Mouse (Mus musculus) adrenal gland, postnatal 25 days (tissue): ENCODE data around the gene Hapln4. TPM values are rescaled to one million over a fixed set of nuclear protein-coding genes. Genes with fewer than 3 reads are reported as not detected.

ENCODE experiments used
- DNase-seq: peaks from one replicate; pipeline ENCODE4 v3.0.0; 2021; ENCODE audit warnings: mixed read lengths
- total RNA-seq: library from RNA; stranded (reverse); gene quantifications from 2 replicates; pipeline ENCODE4 v1.2.3, GENCODE M21; 2021

The Hapln4 gene
- total RNA-seq, 1 experiment from 2014 or later = 0.12 TPM

DNA sequence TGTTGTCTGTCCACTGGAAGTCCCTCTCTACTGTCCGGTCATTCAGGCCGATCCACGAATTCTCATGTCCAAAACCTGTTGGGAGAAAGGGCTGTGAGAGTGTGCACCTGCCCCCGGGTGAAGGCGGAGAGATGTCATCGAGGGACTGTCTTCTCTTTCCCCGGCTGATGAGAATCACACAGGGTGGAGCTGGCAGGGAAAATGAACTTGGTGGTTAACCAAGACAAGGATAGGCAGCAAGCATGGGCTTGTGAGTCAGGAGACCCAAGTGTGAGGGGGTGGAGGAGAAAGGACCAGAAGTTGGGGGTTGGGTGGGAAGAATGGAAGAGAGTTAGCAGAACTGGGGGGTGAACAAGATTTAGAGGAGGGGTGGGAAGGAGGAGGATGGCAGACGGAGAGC, 17.0 kb downstream of the Hapln4 start:
- no peak for DNase-seq

DNA sequence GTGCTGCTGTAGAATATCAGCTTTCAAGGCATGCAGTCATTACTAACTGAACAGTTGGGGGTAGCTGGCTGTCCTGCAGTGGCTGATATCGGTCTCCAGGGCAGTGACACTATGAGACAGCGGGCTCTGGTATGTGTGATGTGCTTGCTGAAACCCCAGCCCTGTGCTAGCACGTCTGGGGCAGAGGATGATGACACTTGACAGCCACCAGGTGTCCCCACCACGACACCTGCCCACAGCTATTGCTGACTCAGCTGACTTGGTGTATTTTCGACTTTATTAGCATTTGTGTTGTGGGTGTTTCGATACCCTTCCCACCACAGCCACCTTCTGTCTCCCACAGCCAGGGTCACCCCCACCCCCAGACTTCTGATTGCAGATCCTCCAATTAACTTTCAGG, 21.2 kb downstream of the Hapln4 start:
- peak; percentile 43 for DNase-seq

DNA sequence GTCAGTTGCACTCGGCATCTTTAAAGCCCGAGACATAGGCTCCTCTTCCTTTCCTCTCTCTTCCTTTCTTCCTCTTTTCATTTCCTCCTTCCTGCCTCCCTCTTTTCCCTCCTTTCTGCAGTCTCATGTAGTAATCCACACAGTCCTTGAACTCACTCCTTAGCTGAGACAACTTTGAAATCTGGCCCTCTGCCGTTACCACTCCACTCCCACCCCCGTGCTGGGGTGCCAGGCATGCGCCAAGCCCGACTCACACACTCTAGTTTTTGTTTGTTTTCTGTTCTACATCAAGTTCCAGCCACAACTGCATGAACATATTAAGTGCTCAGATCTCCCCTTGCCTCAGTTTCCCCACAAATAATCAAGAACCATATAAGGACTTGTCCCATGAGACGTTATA, 21.7 kb downstream of the Hapln4 start:
- DNase-seq = no peak

DNA sequence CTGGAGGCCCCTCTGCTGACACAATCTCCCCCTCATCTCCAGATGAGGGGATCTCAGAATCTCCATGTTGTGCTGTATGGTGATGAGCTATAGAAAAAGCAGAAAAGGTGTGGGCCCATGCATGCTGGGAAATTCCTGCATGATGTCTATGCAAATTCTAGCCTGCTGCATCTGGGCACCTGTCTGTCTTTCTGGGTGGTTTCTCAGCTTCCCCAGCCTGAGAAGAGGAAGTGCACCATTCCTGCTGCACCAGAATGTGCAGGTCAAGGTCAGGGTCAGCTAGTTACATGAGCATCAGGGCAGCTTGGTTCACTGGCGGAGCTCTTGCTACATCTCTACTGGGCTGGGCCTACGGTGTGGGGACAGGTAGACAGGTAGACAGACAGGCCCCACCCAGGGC, 27.2 kb downstream of the Hapln4 start:
- no peak for DNase-seq

DNA sequence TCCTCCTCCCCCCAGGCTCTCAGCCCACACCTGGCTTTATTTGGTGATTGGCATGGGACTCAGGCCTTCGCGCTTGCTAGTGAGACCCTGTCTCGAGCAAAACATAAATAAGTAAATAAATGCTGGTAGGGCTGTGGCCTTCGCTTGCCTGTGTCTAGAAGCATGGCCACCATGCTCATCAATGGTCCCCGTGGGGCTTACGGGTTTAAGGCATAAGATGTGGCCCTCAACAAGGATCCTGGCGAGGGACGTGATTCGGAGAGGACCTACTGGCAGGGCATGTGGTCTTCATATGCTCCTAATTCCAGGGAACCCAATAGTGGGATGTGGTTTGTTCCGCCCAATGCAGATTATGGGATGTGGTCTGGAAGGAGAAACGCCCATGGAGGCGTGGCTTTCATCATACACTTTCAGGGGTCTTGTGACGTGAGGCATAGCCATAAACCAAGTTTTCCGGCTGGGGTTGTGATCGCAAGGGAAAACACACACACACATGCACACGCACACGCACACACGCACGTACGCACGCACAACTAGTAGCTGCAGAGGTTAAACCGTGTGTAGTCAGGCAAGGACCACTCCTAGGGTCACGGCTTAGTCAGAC, 28.0 kb downstream of the Hapln4 start:
- no peak for DNase-seq

DNA sequence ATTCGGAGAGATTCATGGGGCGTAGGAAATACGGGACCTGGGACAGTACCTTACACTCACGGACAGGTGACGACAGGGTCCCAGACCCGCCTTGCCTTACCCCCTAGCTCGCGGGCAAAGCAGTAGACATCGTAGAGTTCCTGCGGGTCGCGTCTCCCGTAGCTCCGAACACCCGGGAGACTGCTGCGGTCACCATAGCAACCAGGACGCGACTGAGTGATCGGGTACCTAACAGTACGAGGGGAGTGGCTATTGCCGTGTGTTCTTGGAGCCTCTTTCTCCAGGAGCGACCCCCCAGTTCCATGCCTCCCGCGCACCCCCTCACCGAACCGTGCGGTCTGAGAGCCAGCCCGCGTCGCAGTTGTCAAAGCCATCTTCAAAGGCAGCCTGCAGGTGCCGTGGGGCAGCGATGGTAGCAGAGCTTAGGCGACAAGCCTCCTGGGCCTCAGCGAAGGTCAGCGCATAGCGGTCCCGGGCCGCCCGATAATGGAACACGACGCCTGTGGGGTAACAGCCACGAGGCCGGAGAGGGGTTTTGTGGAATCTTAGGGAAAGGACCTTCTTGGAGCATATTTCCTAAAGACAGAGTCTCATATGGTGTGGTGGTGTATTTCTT, 29.3 kb downstream of the Hapln4 start:
- DNase-seq = no peak

DNA sequence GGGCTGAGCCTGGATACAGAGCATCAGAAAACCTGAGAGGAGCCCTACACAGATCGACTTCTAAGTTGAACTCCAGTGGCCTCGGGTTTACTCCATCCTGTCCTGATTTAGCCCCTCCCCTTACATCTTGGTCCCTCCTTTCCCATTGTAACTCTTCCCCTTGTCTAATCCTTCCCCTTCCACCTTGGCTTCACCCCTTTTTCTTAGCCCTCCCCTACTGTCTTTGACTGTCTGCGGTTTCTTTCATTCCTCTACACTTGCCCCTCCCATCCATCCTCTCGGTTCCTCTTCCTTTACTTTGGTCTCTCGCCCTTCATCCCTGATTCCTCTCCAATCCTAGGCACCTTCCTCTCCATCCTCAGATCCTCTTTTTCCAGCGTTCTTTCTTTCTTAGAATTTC, 31.2 kb downstream of the Hapln4 start:
- no peak for DNase-seq

DNA sequence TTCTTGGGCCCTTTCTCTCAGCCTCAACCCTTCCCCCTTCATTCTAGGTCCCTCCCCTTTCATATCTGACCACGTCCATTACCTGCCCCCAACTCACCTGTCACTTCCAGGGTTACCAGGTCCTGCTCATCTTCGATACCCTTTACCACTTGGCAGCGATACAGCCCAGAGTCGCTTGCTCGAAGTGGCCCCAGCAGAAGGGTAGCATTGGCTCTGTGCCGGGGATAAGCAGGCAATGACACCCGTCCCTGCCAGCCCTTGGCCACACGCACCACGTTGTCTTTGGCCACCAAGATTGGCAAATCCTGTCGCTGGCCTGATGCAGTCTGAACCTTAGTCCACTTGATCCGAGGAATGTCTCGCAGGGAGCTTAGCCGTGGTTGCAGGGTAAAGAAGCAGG, 31.6 kb downstream of the Hapln4 start:
- DNase-seq = no peak

DNA sequence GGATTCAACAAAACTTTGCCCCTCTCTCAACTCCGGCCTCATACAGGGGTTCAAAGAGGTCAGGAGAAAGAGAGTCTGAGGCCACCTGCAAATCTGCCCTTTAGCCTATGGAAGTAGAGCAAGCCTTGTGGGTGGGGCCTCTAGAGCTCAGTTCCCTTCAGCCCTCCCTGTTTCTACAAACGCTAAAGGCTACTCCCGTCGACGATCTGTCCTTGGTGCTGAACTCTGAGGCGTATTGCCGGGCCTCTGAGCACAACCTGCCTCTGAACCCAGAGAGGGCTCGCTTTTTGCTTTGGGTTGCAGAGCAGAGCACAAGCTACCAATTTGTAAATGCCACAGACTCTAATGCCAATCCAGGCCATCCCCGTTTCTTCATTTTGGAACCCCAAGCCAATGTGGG, 34.4 kb downstream of the Hapln4 start:
- DNase-seq = peak; percentile 53

DNA sequence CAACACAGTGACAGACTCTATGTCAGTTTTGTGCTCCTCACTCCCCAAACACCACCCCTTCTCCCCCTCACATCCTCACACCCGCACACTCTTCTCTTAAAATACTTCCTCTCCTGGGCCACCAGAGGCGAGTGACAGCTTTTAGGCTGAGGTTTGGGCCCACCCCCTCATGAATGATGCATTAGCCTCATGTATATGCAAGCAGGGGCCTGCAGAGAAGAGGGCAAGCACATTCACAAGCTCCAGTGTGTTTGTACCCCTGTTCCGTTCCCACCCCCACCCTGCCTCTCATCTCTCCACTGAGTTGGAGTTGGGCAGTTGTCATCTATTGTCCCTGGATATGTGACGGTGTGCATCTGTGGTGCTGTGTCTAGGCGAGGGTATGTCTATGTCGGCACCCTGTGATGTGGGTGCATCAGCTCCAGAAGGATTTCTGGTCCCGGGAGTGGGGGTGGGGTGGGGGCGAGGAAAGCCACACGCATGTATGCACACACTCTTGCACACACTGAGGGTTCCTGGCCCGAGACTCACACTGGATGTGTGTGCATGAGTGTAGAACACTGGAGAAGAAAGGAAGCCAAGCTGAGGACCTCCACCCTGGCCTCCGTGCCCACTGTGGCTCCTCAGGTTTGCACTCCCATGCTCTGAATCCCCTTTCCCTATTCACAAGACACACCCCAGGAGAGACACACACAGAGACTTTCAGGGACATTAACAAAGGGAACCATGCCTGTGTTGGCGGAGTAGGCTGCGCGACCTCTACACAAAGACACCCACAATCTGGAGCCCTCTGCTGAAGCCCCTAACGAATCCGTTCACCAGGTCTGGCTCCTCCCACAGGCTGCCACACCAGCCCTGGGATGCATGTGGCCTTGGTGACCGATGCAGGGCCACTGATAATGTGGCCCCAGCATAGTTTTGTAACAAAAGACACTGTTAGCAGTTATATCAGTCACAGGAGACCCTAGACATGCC, 35.8 kb downstream of the Hapln4 start:
- DNase-seq = no peak

DNA sequence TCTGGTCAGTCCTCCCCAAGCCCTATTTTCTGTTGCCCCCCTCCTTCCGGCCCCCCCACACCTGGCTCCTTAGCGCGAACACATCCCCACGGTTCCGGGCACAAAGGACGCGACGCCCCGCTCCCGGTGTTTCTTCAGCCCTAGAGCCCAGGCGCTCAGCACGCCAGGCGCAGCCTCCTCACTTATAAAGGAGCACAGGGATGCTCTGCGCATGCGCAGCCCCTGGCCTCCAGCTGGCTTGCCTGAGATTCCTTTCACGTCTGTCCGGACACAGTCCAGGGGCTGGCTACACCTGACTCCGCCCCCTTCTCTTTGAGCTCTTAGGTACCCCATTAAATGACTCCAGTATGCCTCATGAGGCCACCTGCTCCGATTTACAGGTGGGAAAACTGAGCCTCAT, 37.4 kb downstream of the Hapln4 start, which contains the start of gene Ncan:
Ncan (minus strand) TSS at position 207 of the 400 bp plus-strand sequence.
- DNase-seq = peak; percentile 69

DNA sequence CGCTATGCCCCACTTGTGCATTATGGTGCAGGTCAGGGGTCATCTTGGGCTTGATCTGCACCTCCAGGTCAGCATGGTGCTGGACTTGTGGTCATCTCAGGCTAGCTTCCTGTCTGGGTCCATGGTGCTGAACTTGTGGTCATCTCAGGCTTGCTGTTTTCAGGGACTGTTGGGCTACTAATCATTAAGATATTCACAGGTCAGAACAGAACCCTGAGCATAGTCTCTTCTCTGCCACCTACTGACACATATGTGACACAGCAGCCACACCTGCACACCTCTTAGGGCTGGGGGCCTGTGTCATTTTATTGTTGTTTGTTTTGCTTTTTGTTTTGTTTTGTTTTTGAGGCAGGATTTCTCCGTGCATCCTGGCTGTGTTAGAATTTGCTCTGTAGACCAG, 39.6 kb downstream of the Hapln4 start:
- no peak for DNase-seq

DNA sequence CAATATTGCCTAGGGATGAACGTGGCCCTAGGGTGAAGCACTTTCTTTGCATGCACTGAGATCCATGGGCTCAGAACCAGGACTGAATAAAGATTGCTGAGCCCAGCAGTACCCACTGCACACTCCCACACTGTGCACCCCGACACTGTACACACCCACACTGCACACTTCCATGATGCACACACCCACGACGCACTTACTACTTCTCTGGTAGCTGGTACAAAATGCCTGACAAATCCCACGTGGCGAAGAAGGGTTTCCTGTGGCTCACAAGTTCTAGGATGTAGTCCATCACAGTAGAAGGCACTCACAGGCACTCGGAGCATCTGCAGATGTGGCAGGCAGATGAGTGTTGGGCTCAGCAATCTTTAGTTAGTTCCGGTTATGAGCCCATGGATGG, 41.7 kb downstream of the Hapln4 start:
- DNase-seq = no peak

DNA sequence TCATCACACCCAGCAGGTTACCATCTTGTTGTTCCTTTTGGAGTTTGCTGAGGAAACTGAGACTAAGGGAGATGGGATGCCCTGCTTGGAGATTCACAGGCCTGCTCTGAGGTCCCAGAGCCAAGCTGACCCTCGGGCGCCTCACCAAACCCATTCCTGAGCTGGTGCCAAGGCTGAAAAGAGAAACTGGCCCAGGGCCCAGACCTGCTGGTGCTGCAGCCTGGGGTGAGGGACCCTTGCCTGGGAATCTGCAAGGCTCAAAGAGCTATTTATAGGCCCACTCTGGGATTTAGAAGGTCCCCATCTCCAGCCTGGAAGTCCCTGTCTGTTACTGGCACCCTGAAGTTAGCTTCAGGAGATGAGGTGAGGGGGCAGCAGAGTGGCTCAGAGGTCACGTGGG, 45.2 kb downstream of the Hapln4 start:
- peak; percentile 66 for DNase-seq

DNA sequence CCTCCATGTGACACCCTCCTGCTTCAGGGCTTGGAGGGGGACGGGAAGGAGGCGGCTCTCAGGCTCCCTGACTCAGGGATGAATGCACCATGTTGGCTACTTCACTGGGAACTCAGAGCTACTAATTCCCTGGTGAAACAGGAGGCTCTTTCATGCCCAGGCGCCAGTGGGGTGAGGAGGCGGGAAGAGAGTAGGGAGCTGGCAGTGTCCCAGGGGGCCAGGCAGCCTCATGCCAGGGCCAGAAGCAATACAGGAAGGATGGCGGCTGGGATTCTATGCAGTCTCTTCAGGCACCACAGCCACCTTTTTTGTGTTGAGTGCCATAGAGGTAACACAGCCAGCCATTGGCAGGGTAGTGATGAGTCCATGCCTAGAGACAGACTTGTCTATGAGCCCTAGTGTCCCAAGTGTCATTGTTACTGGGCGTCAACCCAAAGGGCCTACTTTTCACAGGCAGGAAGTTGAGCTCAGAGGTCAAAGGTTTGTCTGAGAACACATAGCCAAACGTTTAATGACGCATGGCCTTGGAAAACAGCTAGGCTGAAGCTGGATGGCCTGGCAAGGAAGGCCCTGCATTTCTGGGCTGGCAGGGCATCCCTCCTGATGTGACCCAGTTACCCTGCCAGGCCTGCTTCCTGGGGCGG, 46.2 kb downstream of the Hapln4 start:
- DNase-seq = peak; percentile 50

DNA sequence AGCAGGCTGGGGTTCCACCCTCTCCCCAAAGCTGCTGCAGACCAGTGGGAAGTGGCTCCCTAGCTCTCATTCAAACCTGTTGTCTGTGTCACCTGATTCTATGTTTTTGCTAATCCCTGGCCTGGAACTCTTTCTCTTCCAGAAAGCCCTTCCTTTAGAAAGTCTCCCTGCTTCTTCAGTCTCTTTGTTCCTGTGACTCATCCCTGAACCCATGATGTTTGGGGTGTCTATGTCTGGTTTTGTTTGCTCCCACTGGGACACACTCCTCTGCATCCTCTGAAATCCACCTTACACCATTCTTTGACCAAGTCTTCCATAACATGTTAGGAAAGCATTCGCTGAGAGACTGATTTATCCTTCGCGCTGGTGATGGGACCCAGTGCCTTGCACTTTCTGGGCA, 46.8 kb downstream of the Hapln4 start:
- DNase-seq = no peak

DNA sequence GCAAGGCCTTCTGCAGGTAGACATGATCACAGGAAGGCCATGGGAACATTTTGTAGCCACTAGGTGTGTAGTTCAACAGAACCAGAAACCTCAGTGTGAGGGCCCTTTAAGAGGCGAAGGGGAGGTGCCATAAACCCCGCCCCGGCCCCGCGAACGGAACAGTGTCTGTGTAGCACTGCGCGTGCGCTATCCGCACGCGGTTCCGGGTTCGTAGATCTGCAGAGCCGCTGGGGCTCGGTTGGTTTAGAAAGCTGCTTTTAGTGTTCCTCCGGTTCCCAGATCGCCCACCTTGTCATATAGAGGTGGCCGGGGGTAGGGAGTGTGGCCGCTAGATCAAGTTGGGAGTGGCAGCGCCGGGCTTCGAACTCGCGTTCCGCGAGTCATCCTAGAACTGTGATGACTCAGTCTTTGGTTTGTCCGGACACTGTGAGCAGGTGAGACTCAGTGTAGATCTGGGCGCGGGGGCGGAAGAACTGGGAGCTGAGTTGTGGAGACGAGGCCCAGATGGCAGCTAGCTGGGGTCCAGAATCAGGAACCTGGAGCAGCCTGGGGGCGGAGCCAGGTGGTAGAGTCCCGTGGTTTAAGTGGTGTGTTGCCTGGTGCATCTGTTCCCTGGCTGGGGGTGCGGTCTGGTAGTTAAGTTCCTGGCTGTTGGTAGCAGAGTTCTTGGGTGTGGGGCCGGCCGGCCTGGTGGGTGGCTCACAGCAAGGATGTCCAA, 48.1 kb downstream of the Hapln4 start, which contains the start of gene Nr2c2ap:
Nr2c2ap (plus strand) TSS at position 168 of the 718 bp plus-strand sequence.
- DNase-seq = peak; percentile 87

DNA sequence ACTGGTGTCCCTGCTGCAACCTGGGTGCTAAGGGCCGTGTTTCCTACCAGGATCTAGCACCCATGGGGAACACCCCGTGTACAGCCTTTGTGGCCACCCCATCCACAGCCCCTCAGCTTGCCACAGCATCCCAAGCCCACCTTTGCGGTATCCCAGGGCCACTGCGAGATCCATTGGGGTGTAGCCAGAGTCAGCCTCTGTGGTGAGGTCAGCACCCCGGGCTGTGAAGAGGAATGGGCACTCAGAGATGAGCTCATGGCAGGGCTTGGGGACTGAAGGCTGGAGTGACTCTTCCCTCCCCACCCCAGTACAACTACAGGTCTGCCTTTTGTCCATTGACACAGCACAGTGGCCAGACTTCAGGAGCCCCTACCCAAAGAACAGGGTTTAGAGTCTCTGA, 50.8 kb downstream of the Hapln4 start:
- DNase-seq = no peak

DNA sequence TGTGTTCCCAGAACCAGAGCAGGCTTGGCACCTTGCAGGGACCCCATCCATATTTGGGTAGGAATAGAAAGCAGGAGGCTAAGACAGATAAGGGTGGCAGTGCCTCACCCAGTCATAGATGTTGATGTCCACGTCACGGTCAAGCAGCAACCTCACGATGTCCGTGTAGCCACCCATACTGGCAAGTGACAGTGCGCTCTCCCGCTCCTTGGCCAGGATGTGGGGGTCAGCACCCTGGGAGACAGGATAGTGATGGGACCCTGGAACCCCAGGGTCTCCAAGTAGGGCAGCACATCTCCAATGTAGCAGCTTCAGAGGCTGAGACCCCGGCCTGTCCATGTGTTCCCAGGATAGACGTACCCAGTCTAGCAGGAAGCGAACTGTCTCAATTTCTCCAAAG, 51.7 kb downstream of the Hapln4 start:
- no peak for DNase-seq

DNA sequence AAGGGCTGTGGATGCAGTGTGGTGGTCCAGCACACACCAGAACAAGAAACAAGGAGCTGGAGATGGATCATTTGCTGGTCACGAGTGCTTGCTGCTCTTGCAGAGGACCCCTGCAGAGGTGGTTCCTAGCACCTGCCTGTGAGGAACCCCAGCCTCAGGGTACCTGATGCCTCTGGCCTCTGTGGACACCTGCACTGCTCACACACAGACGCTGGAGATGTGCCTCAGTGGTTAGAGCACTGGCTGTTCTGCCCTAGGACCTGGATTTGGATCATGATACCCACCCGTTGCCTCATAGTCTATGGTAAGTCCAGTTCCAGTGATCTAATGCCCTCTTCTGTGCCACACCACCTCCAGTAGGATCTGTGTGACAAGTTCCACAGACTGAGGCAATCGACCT, 53.3 kb downstream of the Hapln4 start:
- DNase-seq = no peak

DNA sequence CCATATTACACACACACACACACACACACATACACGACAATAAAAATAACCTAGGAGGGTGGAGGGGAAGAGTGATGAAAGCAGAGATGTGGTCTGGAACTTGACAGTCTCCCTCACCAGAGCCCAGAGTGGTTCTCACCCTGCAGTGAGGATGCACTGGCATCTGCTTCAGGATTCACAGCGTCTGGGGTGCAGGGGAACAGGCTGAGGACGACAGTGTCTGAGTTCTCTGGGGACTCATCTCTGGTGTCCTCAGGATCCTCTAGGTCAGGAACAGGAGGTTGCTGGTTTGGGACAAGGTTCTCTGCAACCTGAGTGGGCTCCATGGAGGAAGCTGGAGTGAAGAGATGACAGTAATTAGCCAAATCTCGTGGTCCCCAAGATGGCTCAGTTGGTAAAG, 54.6 kb downstream of the Hapln4 start:
- no peak for DNase-seq
